Mouse (Mus musculus) heart, postnatal 14 days (tissue): ENCODE measurements around the gene Usp48. TPM values are rescaled to one million over a fixed set of nuclear protein-coding genes. Genes with fewer than 3 reads are reported as not detected.

Experiments
- DNase-seq, 2 experiments: peaks; one replicate each; pipeline ENCODE4 v3.0.0; 2021 to 2022
- intact Hi-C: fragments of 180-260 bp; cut with DNase I; formaldehyde crosslinking; loops from one replicate; pipeline ENCODE4 v1.15.1; 2025
- total RNA-seq, 2 experiments: library from RNA; stranded (reverse); gene quantifications; 2 replicates each; pipeline ENCODE4 v1.2.3; 2021

Usp48 gene
- total RNA-seq, 2 experiments from 2014 or later: 36.7 to 40.1 TPM

GRCm38 (mm10) chr4:137678568-137678967 lies 85.0 kb downstream of the Usp48 start:
- DNase-seq: no peak
- intact Hi-C loops: no loop called here

- DNase-seq: no peak
- intact Hi-C loops: no loop called here
Observed at GRCm38 (mm10) chr4:137679979-137680550, 86.5 kb downstream of the Usp48 start.

- intact Hi-C loops: no loop called here
- no peak for DNase-seq
Observed at GRCm38 (mm10) chr4:137680721-137681120, 87.2 kb downstream of the Usp48 start.

GRCm38 (mm10) chr4:137681408-137682104 lies 88.0 kb downstream of the Usp48 start:
- intact Hi-C loops: loop anchor here (2.0 kb wide), 1 partner anchor 151 kb away; no protein-coding TSS in a partner anchor
- DNase-seq: peak; percentile 44 to 52

GRCm38 (mm10) chr4:137682961-137683453 lies 89.5 kb downstream of the Usp48 start:
- intact Hi-C loops: loop anchor here (1.0 to 2.0 kb wide), 2 partner anchors 39 to 150 kb away; no protein-coding TSS in a partner anchor
- DNase-seq: peak; percentile 34 to 63

- DNase-seq: peak in 1 of 2 experiments; percentile 17
- intact Hi-C loops: loop anchor here (2.0 kb wide), 1 partner anchor 22 kb away; no protein-coding TSS in a partner anchor
Observed at GRCm38 (mm10) chr4:137684830-137685343, 91.3 kb downstream of the Usp48 start.

GRCm38 (mm10) chr4:137686303-137686702 lies 92.7 kb downstream of the Usp48 start:
- DNase-seq: no peak
- intact Hi-C loops: no loop called here

GRCm38 (mm10) chr4:137687234-137687825 lies 93.8 kb downstream of the Usp48 start:
- DNase-seq: no peak
- intact Hi-C loops: no loop called here

GRCm38 (mm10) chr4:137692107-137692902 lies 98.8 kb downstream of the Usp48 start:
- intact Hi-C loops: no loop called here

GRCm38 (mm10) chr4:137695300-137695699 lies 101.7 kb downstream of the Usp48 start:
- intact Hi-C loops: no loop called here
- DNase-seq: no peak

More at GRCm38 (mm10) chr4:137692107-137692902, 98.8 kb downstream of the Usp48 start:
- DNase-seq: no peak

- intact Hi-C loops: no loop called here
- peak; percentile 20 to 49 for DNase-seq
Observed at GRCm38 (mm10) chr4:137695900-137696299, 102.3 kb downstream of the Usp48 start.

- intact Hi-C loops: no loop called here
- no peak for DNase-seq
Observed at GRCm38 (mm10) chr4:137697156-137697885, 103.8 kb downstream of the Usp48 start.

- peak in 1 of 2 experiments; percentile 23 for DNase-seq
- intact Hi-C loops: no loop called here
Observed at GRCm38 (mm10) chr4:137698076-137698985, 104.8 kb downstream of the Usp48 start.

- intact Hi-C loops: no loop called here
Observed at GRCm38 (mm10) chr4:137699264-137700211, 106.0 kb downstream of the Usp48 start.

GRCm38 (mm10) chr4:137700960-137701359 lies 107.4 kb downstream of the Usp48 start:
- DNase-seq: no peak
- intact Hi-C loops: no loop called here

More at GRCm38 (mm10) chr4:137699264-137700211, 106.0 kb downstream of the Usp48 start:
- DNase-seq: no peak

- DNase-seq: no peak
- intact Hi-C loops: no loop called here
Observed at GRCm38 (mm10) chr4:137703077-137703476, 109.5 kb downstream of the Usp48 start.

GRCm38 (mm10) chr4:137704561-137704960 lies 111.0 kb downstream of the Usp48 start:
- no peak for DNase-seq
- intact Hi-C loops: no loop called here
